Mouse (Mus musculus) myocyte (in vitro differentiated cells): ENCODE data around the gene Gm13283. TPM values are rescaled to one million over a fixed set of nuclear protein-coding genes. Genes with fewer than 3 reads are reported as not detected.
A peak's percentile ranks its signal among the peaks of the same experiment; 100 is the strongest.
"Not testable (repeated sequence)": the region's sequence is repeated elsewhere in the genome, so short reads cannot be mapped to it uniquely, and the experiment has no call there.

Source experiments
- H3K27me3 ChIP-seq: one replicate; pipeline ENCODE4 v1.6.1; 2011; ENCODE audit not compliant: control insufficient read depth, insufficient read depth, insufficient read length
- H3K36me3 ChIP-seq: one replicate; pipeline ENCODE4 v1.6.1; 2011; ENCODE audit not compliant: control insufficient read depth, insufficient read depth
- H3K4me2 ChIP-seq: one replicate; pipeline ENCODE4 v1.6.1; 2011; ENCODE audit warnings: low read depth, control low read depth
- H3K4me3 ChIP-seq: one replicate; pipeline ENCODE4 v1.5.1; 2011; ENCODE audit warnings: mild to moderate bottlenecking, control low read depth, moderate library complexity
- H3K79me2 ChIP-seq: one replicate; pipeline ENCODE4 v1.6.1; 2011; ENCODE audit not compliant: control insufficient read depth, insufficient read depth
- H3ac ChIP-seq: one replicate; pipeline ENCODE4 v1.6.1; 2011; ENCODE audit not compliant: control insufficient read depth, insufficient read length
- CEBPB ChIP-seq: IDR thresholded peaks from 2 replicates; pipeline ENCODE4 v1.6.1; 2011; ENCODE audit warnings: mild to moderate bottlenecking, moderate library complexity; ENCODE audit not compliant: poor library complexity, insufficient read depth, severe bottlenecking
- E2F4 ChIP-seq: IDR thresholded peaks from one replicate; pipeline ENCODE4 v1.6.1; 2011; ENCODE audit warnings: mild to moderate bottlenecking, control low read depth, moderate library complexity; ENCODE audit not compliant: insufficient read depth
- MAX ChIP-seq: IDR thresholded peaks from one replicate; pipeline ENCODE4 v1.6.1; 2011; ENCODE audit warnings: low read depth, mild to moderate bottlenecking, control low read depth
- MYOD1 ChIP-seq, 3 experiments: IDR thresholded peaks; one replicate each; pipeline ENCODE4 v1.6.1; 2011; ENCODE audit warnings: control low read depth in 2 of 3, low read depth in 2 of 3, mild to moderate bottlenecking in 2 of 3, moderate library complexity in 1 of 3; ENCODE audit not compliant: insufficient read length in 2 of 3, control insufficient read depth in 1 of 3
- MYOG ChIP-seq, 3 experiments: IDR thresholded peaks; one replicate each; pipeline ENCODE4 v1.6.1; 2011; ENCODE audit warnings: control low read depth in 2 of 3, low read depth in 2 of 3, mild to moderate bottlenecking in 2 of 3; ENCODE audit not compliant: insufficient read length in 2 of 3, control insufficient read depth in 1 of 3, insufficient read depth in 1 of 3
- POLR2A ChIP-seq: IDR thresholded peaks from one replicate; pipeline ENCODE4 v1.6.1; 2011; ENCODE audit warnings: low read depth, mild to moderate bottlenecking, control low read depth, moderate library complexity; ENCODE audit not compliant: insufficient read length
- POLR2AphosphoS2 ChIP-seq: IDR thresholded peaks from one replicate; pipeline ENCODE4 v1.6.1; 2011; ENCODE audit warnings: low read depth, control low read depth; ENCODE audit not compliant: insufficient read length
- REST ChIP-seq: IDR thresholded peaks from one replicate; pipeline ENCODE4 v1.6.1; 2011; ENCODE audit warnings: mild to moderate bottlenecking, control low read depth, moderate library complexity; ENCODE audit not compliant: insufficient read depth, insufficient read length
- SRF ChIP-seq: IDR thresholded peaks from one replicate; pipeline ENCODE4 v1.6.1; 2011; ENCODE audit warnings: low read depth; ENCODE audit not compliant: control insufficient read depth, insufficient read length
- TCF12 ChIP-seq: IDR thresholded peaks from one replicate; pipeline ENCODE4 v1.6.1; 2011; ENCODE audit warnings: mild to moderate bottlenecking, control low read depth; ENCODE audit not compliant: poor library complexity, insufficient read depth, severe bottlenecking
- TCF3 ChIP-seq: IDR thresholded peaks from one replicate; pipeline ENCODE4 v1.6.1; 2011; ENCODE audit warnings: low read depth, control low read depth; ENCODE audit not compliant: insufficient read length
- USF1 ChIP-seq: IDR thresholded peaks from one replicate; pipeline ENCODE4 v1.6.1; 2011; ENCODE audit warnings: low read depth, mild to moderate bottlenecking, control low read depth, moderate library complexity
- polyA plus RNA-seq: library from polyadenylated mRNA; unstranded; fragments of >200 nt; fragmentation: generic; extraction: Trizol; gene quantifications from one replicate; pipeline ENCODE4 v1.2.1, GENCODE M21; 2012; ENCODE audit warnings: missing spikeins

Gene Gm13283
- polyA plus RNA-seq, result not detected

DNA sequence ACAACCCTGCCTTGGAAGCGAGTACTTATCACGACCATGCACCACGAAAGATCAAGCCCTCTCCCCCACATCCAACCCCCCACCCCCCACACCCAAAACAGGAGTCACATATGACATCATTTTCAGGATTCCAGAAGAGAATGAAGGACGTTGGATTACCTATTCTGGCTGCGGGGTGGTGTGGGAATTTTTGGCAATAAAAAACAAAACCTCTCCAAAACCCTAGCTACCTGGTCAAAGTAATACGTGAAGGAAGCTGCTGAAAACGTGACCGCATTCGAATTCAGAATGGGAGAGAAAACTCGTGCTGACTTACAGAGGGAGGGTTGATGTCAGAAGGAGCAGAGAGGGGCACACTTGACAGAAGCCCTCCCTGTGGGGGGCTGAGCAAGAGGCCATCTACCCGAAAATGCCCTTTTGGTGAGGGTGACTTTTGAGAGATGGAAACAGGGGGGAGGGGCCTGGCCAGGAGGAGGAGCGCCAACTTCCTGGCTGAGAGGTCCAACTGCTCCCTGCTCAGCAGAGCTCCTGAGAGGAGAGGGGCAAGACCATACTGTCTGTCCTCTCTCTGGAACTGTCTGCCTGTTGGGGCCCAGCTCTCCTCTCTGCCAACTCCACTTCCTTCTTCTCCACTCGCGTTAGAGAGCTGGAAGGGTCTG, at the start of gene Gm13283:
TSS of gene Gm13283 (plus strand) at position 510 of the 659 bp plus-strand sequence.
- H3K4me2 ChIP-seq, result peak within 1 kb of the TSS; percentile 47
- H3K36me3 ChIP-seq, H3K27me3 ChIP-seq, H3K4me3 ChIP-seq, H3K79me2 ChIP-seq, H3ac ChIP-seq: not testable (repeated sequence)

- Histone ChIP-seq H3ac (no peak overlapping the region), H3K79me2 (peaks cover 37% of the 10 kb centered on the region), H3K4me3 (no peak overlapping the region), H3K36me3 (peaks cover 17% of the 10 kb centered on the region), H3K27me3 (no peaks in the 10 kb centered on the region), H3K4me2 (peak overlapping the region; percentile 30)
- TF ChIP-seq USF1 (no peak), REST (no peak), MYOG (IDR thresholded peaks at IDR 0.05; ENCODE audit: control insufficient read depth in 1 of 3, insufficient read depth in 1 of 3, insufficient read length in 2 of 3, low read depth in 2 of 3) (no peak), MYOD1 (IDR thresholded peaks at IDR 0.05; ENCODE audit: control insufficient read depth in 1 of 3, insufficient read length in 2 of 3, low read depth in 2 of 3) (no peak), TCF12 (no peak), E2F4 (no peak), POLR2AphosphoS2 (no peak)
Measured at GRCm38 (mm10) chr4:88714281-88714680, 45.6 kb upstream of the Gm13283 start.

GRCm38 (mm10) chr4:88715059-88715458, 44.9 kb upstream of the Gm13283 start:
- Histone ChIP-seq H3K4me2 (peak overlapping the region; percentile 30), H3K27me3 (no peaks in the 10 kb centered on the region), H3ac (no peak overlapping the region), H3K79me2 (peaks cover 44% of the 10 kb centered on the region), H3K36me3 (peaks cover 17% of the 10 kb centered on the region), H3K4me3 (no peak overlapping the region)
- TF ChIP-seq MYOG (IDR thresholded peaks at IDR 0.05; ENCODE audit: control insufficient read depth in 1 of 3, insufficient read depth in 1 of 3, insufficient read length in 2 of 3, low read depth in 2 of 3), result peak in 1 of 3 experiments; percentile 61
- peak in 1 of 3 experiments; percentile 55 for TF ChIP-seq MYOD1 (IDR thresholded peaks at IDR 0.05; ENCODE audit: control insufficient read depth in 1 of 3, insufficient read length in 2 of 3, low read depth in 2 of 3)
- TF ChIP-seq TCF12, result no peak
- no peak for TF ChIP-seq E2F4
- TF ChIP-seq POLR2A, result no peak
- no peak for TF ChIP-seq MAX
- TF ChIP-seq REST, result no peak

DNA sequence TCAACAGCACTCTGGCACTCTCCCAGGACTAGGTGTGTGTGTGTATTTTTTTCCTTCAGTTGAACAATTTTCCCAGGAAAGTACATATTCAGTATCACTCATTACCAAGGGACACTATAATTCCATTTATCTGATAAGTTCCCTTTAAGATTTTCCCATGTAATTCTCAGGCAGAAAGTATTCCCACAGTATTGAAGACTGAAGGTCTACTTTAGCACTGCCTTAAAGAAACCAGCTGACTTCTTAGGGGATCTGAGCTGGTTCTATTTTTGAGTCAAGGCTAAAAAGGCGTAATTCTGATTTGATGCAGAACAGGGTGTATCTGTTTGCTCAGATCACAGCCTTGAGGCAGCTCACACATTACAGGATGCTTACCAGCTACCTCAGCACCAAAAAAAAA, 41.2 kb upstream of the Gm13283 start:
- Histone ChIP-seq H3K79me2 (peaks cover 65% of the 10 kb centered on the region), H3K36me3 (peaks cover 19% of the 10 kb centered on the region), H3ac (no peak overlapping the region), H3K4me3 (no peak overlapping the region), H3K27me3 (no peaks in the 10 kb centered on the region), H3K4me2 (peak overlapping the region; percentile 92)
- TF ChIP-seq TCF3 (no peak), USF1 (no peak), MYOG (IDR thresholded peaks at IDR 0.05; ENCODE audit: control insufficient read depth in 1 of 3, insufficient read depth in 1 of 3, insufficient read length in 2 of 3, low read depth in 2 of 3) (no peak), CEBPB (no peak), SRF (no peak), POLR2A (no peak), MAX (no peak)

GRCm38 (mm10) chr4:88721791-88722721, 37.9 kb upstream of the Gm13283 start, which contains the start of the genes Gm26566 and Klhl9:
Gm26566 (plus strand) TSS chr4:88721805.
Klhl9 (minus strand) TSS chr4:88722465.
- Histone ChIP-seq H3K4me3 (peak within 1 kb of the TSS; percentile 71), H3K36me3 (peaks cover 13% of the 10 kb centered on the region), H3K27me3 (no peaks in the 10 kb centered on the region), H3K4me2 (peak within 1 kb of the TSS; percentile 92), H3K79me2 (peaks cover 50% of the 10 kb centered on the region), H3ac (peak within 1 kb of the TSS; percentile 94)
- TF ChIP-seq POLR2AphosphoS2 (peak; percentile 79), REST (no peak), MYOD1 (IDR thresholded peaks at IDR 0.05; ENCODE audit: control insufficient read depth in 1 of 3, insufficient read length in 2 of 3, low read depth in 2 of 3) (peak in 1 of 3 experiments; percentile 10), USF1 (no peak), MYOG (IDR thresholded peaks at IDR 0.05; ENCODE audit: control insufficient read depth in 1 of 3, insufficient read depth in 1 of 3, insufficient read length in 2 of 3, low read depth in 2 of 3) (peak in 1 of 3 experiments; percentile 25), MAX (no peak), POLR2A (peak; percentile 88)
